Mouse (Mus musculus) bone marrow macrophage, adult 2 months (primary cell): ENCODE measurements around the gene Hkdc1. TPM values are rescaled to one million over a fixed set of nuclear protein-coding genes. Genes with fewer than 3 reads are reported as not detected.
"Not testable (repeated sequence)": the region's sequence is repeated elsewhere in the genome, so short reads cannot be mapped to it uniquely, and the experiment has no call there.

Experiments
- H3K27ac ChIP-seq: 2 replicates; pipeline ENCODE4 v1.5.1; 2012; ENCODE audit warnings: low read depth, low read length; ENCODE audit not compliant: insufficient read depth
- H3K4me1 ChIP-seq: 2 replicates; pipeline ENCODE4 v1.6.1; 2012; ENCODE audit warnings: low read length; ENCODE audit not compliant: control insufficient read depth, insufficient read depth
- H3K4me3 ChIP-seq: 2 replicates; pipeline ENCODE4 v1.5.1; 2012; ENCODE audit warnings: mild to moderate bottlenecking, low read length, moderate library complexity; ENCODE audit not compliant: insufficient read depth
- CTCF ChIP-seq: IDR thresholded peaks from 2 replicates; pipeline ENCODE4 v1.5.1; 2012; ENCODE audit warnings: low read depth, mild to moderate bottlenecking, low read length, moderate library complexity
- POLR2A ChIP-seq: IDR thresholded peaks from 2 replicates; pipeline ENCODE4 v1.6.1; 2012; ENCODE audit warnings: mild to moderate bottlenecking, low read depth, low read length, borderline replicate concordance
- polyA plus RNA-seq: library from polyadenylated mRNA; stranded (reverse); fragments of >200 nt; gene quantifications from 2 replicates; pipeline ENCODE4 v1.2.4, GENCODE M21; 2012; ENCODE audit not compliant: missing spikeins, insufficient read depth, insufficient read length

Hkdc1 gene
- not detected in 2 replicates for polyA plus RNA-seq

- no peak for TF ChIP-seq CTCF
- TF ChIP-seq POLR2A = no peak
- Histone ChIP-seq H3K4me3 (no peak within 1 kb of the TSS), H3K4me1 (peaks cover 5% of the 10 kb centered on the region), H3K27ac (no peak within 1 kb of the TSS)
Observed at GRCm38 (mm10) chr10:62422255-62422654, at the start of gene Hkdc1. Gene Hkdc1 (minus strand): TSS chr10:62422491.

DNA sequence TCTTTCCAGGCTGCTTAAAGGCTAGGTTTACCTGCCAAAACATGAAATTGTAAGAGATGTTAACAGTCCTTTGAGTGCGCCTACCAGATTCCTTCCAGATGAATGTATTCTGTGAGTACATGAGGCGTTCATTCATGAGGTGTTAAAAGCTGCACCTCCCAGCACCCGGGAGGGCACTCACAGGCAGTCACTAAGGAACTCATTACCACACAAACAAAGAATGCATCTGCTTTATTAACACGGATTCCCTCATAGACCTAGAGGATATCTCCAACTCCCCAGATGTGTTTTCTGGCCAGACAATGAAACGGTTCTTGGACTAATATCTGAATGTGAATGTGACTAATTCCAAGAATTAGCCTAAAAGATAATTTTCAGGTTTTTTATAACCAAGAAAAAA lies 48.8 kb upstream of the Hkdc1 start:
- H3K4me1 ChIP-seq = 0 out of 2 replicates have a peak, but pooled peaks cover 4% of the 10 kb centered on the region
- TF ChIP-seq CTCF = no peak
- no peak for TF ChIP-seq POLR2A
- H3K27ac ChIP-seq = no peak overlapping the region
- H3K4me3 ChIP-seq = no peak overlapping the region

- Histone ChIP-seq H3K4me3 (no peak overlapping the region), H3K4me1 (0 out of 2 replicates have a peak, but pooled peaks cover 4% of the 10 kb centered on the region), H3K27ac (no peak overlapping the region)
- no peak for TF ChIP-seq CTCF
- TF ChIP-seq POLR2A = no peak
Observed at GRCm38 (mm10) chr10:62469736-62470135, 47.4 kb upstream of the Hkdc1 start.

DNA sequence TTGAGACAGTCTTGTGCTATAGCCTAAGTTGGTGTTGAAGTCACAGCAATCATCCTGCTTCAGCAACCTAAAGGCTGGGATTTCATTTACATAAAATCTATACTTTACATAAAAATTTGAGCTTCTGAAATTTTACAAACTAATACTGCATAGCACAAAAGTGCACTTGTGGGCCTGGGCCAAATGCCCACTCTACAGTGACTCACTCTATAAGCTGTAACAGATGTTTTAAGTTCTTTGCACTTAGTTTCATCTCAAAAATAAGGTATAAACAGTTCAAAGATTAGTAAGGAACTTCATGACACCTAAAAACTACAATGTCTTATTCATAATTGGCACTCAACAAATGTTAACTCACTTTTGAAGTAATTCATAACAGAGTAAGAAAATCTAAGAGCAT lies 39.0 kb upstream of the Hkdc1 start:
- Histone ChIP-seq H3K4me1 (no peaks in the 10 kb centered on the region), H3K27ac (no peak overlapping the region), H3K4me3 (no peak overlapping the region)
- TF ChIP-seq CTCF (no peak), POLR2A (no peak)

DNA sequence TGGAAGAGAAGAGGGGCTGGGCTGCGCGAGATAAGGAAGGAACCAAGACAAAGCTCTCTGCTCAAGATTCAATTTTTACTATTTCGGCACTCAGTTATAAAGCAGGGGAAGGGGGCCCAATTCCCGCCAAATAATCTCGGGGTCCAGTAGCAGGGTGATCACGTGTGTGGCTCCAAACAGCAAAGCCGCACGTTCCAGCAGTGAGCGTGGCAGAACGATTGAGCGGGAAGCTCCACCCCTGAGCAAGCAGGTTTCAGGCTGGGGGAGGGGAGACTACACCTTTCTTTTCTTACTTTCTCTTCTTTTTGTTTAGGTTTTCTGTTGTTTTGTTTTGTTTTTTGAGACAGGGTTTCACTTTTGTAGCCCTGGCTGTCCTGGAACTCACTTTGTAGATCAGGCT lies 29.7 kb upstream of the Hkdc1 start:
- H3K27ac ChIP-seq, H3K4me3 ChIP-seq, H3K4me1 ChIP-seq: not testable (repeated sequence)

DNA sequence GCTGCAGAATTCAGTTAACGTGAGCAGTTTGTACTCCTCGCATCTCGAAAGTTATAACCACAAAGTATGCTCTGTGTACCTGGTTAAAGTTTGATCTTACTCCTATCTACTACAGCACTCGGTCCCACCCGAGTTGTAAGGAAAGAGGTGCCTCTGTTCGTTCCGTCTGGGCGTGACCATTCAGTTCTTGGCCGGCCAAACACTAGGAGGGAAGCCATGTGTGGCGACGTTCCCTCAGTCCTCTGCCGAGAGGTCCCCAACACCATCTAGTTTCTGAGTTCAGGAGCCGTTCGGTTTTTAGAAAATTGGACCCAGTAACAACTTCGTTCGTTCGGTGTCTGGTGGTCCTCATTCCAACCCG lies 28.0 kb upstream of the Hkdc1 start:
- Histone ChIP-seq H3K4me3 (peak overlapping the region; percentile 70), H3K4me1 (peaks cover 9% of the 10 kb centered on the region), H3K27ac (peak overlapping the region; percentile 95)
- TF ChIP-seq CTCF (no peak), POLR2A (no peak)

GRCm38 (mm10) chr10:62449364-62450279 lies 27.3 kb upstream of the Hkdc1 start, which contains the start of the genes 4930507D05Rik and Supv3l1:
Gene 4930507D05Rik (plus strand): TSS chr10:62449489.
Gene Supv3l1 (minus strand): TSS chr10:62449738.
- peak within 1 kb of the TSS; percentile 70 for H3K4me3 ChIP-seq
- TF ChIP-seq CTCF = no peak
- H3K27ac ChIP-seq = peak within 1 kb of the TSS; percentile 95
- H3K4me1 ChIP-seq = peaks cover 9% of the 10 kb centered on the region

DNA sequence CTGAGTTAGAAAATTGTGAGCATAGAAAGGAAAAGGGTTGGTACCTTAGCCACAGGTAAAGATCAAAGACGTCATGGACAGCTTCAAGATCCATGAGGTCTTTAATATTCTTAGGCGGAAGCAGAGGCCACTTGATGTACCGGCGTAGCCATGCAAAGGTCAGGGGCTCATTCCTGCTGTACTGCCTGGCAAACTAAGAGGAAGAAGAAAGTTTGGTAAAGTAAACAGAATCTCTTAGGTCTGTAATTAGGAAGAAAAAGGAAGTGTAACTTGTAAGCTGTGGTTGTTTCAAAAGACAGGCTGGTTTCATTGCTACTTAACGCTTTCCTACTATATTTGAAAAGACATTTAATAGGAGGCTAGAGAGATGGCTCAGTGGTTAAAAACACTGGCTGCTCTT lies 8.1 kb upstream of the Hkdc1 start:
- no peak overlapping the region for H3K27ac ChIP-seq
- TF ChIP-seq POLR2A = no peak
- no peak for TF ChIP-seq CTCF
- peaks cover 13% of the 10 kb centered on the region for H3K4me1 ChIP-seq
- no peak overlapping the region for H3K4me3 ChIP-seq

DNA sequence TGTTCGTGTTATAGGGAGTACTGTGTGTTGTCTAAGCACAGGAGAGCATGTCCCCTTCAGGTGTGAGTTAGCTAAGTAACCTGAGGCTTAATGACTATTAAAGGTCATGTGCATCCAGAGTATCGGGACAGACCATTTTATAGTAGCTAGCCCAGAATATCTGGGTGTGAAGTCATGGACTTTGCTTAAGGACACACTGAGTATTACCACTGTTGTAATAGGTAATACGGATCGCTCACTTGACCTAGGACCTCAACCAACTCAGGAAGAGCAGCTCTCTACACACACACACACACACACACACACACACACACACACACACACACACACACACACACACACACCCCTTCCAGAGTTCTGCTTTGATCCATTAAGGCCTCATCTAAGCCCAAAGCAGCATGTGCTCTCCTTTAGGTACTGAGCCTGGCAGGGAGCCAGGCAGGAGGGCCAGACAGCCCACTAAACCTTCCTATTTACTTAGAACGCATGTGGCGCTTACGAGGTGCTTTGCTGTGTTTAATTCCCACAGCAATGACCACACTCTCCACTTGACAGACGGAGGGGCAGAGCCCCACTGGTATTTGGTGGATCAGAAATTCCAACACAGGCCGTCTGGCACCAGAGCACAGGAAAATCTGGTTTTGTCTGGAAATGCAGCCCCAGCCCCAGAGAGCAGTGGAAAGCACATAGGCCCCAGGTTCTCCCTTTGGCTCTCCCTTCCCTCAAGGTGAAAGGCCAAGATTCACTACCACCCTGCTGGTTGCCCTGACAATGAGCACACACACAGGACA lies 3.0 kb upstream of the Hkdc1 start:
- Histone ChIP-seq H3K27ac (no peak overlapping the region), H3K4me1 (peaks cover 6% of the 10 kb centered on the region), H3K4me3 (no peak overlapping the region)
- TF ChIP-seq CTCF (no peak), POLR2A (no peak)

DNA sequence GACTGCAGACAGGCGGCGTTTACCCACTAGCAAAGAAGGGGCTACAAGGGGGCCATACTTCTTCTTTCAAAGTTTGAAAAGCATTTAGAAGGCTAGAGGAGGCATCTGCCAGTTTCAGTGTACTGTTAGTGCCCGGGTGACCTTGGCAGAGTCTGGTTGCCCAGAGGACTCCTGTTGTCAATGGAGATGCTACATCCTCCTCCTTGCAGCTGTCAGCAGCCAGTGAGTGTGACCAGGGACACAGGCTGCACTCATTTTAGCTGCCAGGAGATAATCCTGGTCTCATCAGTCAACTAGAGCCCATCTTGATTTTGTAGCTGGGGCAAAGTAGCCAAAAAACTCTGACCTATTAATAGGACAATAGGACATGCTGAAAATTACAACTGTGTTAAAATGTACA lies 1.2 kb downstream of the Hkdc1 start:
- Histone ChIP-seq H3K4me3 (no peak overlapping the region), H3K4me1 (no peaks in the 10 kb centered on the region), H3K27ac (no peak overlapping the region)
- TF ChIP-seq POLR2A = no peak
- TF ChIP-seq CTCF = no peak
